Mouse (Mus musculus) CD4-positive, CD25-positive, alpha-beta regulatory T cell, adult 2 months (primary cell): ENCODE data around the gene Fam102b.

Experiments
- DNase-seq: peaks from one replicate; pipeline ENCODE4 v3.0.0-alpha.2; 2012; ENCODE audit warnings: low read depth, low spot score

Gene Fam102b

GRCm38 (mm10) chr3:108961226-108961625 lies 66.2 kb downstream of the Fam102b start:
- DNase-seq: no peak

GRCm38 (mm10) chr3:108959680-108960295 lies 67.6 kb downstream of the Fam102b start:
- no peak for DNase-seq

- DNase-seq: no peak
Observed at GRCm38 (mm10) chr3:108957976-108958375, 69.4 kb downstream of the Fam102b start.

GRCm38 (mm10) chr3:108940996-108941395 lies 86.4 kb downstream of the Fam102b start:
- DNase-seq: no peak

- peak; percentile 34 for DNase-seq
Observed at GRCm38 (mm10) chr3:108940001-108940633, 87.3 kb downstream of the Fam102b start, which contains the start of gene Gm9857. Gene Gm9857, minus strand, starts transcription at chr3:108940445.

DNA sequence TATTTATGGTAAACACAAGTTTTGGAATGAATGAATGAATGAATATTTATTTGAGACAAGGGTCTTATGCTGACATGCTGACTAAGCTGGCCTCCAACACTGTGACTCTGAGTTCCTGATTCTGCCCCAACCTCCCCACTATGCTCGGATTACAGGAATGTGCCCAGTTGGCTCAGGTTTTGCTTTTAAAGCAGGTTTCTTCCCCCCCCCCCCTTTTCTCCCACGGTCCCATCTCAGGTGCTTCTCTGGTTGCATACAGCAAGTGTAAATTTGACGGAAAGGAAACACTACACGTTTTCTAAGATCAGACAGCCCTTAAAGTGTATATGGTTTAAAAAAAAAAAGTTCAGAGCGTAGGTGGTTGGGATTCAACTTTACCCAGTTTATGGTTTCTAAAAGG lies 87.8 kb downstream of the Fam102b start, which contains the start of gene Henmt1:
Gene Henmt1 (plus strand): TSS at position 301 of the 400 bp plus-strand sequence.
- DNase-seq: no peak

DNA sequence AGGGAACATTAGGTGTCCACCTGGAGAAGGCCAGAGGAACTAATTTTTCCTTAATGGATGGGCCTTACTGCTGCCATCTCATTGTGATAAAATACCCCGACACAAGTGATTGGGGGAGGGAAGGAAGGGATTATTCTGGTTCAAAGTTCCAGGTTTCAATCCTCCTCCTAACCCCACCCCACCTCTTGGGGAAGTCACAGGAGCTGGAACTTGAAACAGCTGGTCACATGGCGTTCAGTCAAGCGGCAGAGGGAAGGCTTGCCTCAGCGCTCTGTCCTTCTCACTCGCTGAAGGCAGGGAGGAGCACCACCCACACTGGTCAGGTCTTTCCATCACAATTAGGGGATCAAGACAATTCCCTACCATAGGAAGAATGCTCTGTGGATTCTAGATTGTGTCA lies 88.7 kb downstream of the Fam102b start:
- no peak for DNase-seq

- DNase-seq: no peak
Observed at GRCm38 (mm10) chr3:108933557-108933956, 93.8 kb downstream of the Fam102b start.

GRCm38 (mm10) chr3:108926308-108926707 lies 101.1 kb downstream of the Fam102b start:
- no peak for DNase-seq

- no peak for DNase-seq
Observed at GRCm38 (mm10) chr3:108925677-108926076, 101.7 kb downstream of the Fam102b start.

DNA sequence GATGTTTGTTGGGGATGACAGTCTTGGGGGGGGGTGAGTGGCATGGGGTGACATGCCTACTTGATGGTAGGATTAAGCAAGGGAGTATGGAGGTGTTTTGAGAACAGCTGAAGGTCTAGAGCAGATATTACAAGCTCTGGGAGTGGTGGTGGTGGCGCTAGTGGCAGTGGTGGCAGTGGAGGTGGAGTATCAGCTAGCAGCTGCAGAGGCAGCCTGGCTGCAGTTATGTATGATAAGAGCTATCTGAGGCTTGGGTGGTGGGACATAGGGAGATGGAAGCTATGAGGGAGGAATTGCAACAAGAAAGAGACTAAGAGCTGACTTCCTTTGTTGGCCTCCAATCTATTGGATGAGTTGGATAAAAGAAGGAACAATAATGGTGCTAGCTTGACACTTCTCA lies 105.6 kb downstream of the Fam102b start:
- DNase-seq: no peak
